Mouse (Mus musculus): ENCODE data around the gene Morc2a.

DNA sequence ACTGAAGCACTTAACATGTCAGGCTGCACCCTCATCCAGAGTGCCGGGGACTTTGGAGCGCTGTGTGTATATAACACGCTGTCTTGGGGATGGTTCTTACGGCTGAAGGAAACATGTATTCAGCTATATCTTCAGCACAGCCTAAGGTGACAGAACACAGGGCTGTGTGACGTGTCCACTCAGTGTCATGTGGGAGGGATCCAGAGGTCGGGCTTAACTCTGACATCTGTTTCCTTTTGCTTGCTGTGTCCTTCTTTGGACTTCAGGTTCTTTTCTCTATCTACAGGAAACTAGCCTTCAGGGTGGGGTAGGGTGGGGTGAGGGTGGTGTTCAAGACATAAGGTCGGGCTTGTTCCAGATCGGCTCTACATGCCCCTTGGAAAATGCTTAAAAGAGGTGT, 58.1 kb downstream of the Morc2a start:
- TF ChIP-seq CTCF (IDR thresholded peaks at IDR 0.05) (no peak), EP300 (IDR thresholded peaks at IDR 0.05; ENCODE audit: insufficient read depth, low read depth, low read length) (no peak), POLR2A (IDR thresholded peaks at IDR 0.05; ENCODE audit: insufficient read depth, low read depth, low read length) (no peak)
